Mouse (Mus musculus) midbrain, embryonic 16.5 days (tissue): ENCODE results near the gene Phc1. TPM values are rescaled to one million over a fixed set of nuclear protein-coding genes. Genes with fewer than 3 reads are reported as not detected.

Experiments
- ATAC-seq: fragments of 200-750 bp; cut with Nextera tagmentation; 2 replicates; pipeline ENCODE4 v1.8.0; 2017; ENCODE audit warnings: moderate TSS enrichment
- H3K27ac ChIP-seq: fragments of 300-500 bp; sonication (generic); 2 replicates; pipeline ENCODE4 v1.5.1; 2014; ENCODE audit warnings: mild to moderate bottlenecking, low read length, mixed read lengths
- H3K27me3 ChIP-seq: fragments of 300-500 bp; sonication (generic); 2 replicates; pipeline ENCODE4 v1.6.1; 2014; ENCODE audit warnings: low read depth, low read length, mixed read lengths; ENCODE audit not compliant: control insufficient read depth, insufficient read depth
- H3K36me3 ChIP-seq: fragments of 300-500 bp; sonication (generic); 2 replicates; pipeline ENCODE4 v1.6.1; 2014; ENCODE audit warnings: mild to moderate bottlenecking, low read length, moderate library complexity, mixed read lengths; ENCODE audit not compliant: control insufficient read depth, insufficient read depth
- H3K4me1 ChIP-seq: fragments of 300-500 bp; sonication (generic); 2 replicates; pipeline ENCODE4 v1.6.1; 2014; ENCODE audit warnings: mild to moderate bottlenecking, low read length, mixed read lengths; ENCODE audit not compliant: control insufficient read depth, insufficient read depth
- H3K4me2 ChIP-seq: fragments of 300-500 bp; sonication (generic); 2 replicates; pipeline ENCODE4 v1.6.1; 2014; ENCODE audit warnings: mild to moderate bottlenecking, low read length, mixed read lengths
- H3K4me3 ChIP-seq: fragments of 300-500 bp; sonication (generic); 2 replicates; pipeline ENCODE4 v1.5.1; 2014; ENCODE audit warnings: low read depth, mild to moderate bottlenecking, low read length, moderate library complexity, mixed read lengths
- H3K9ac ChIP-seq: fragments of 300-500 bp; sonication (generic); 2 replicates; pipeline ENCODE4 v1.6.1; 2014; ENCODE audit warnings: low read depth, low read length, mixed read lengths
- H3K9me3 ChIP-seq: fragments of 300-500 bp; sonication (generic); replicated peaks from 2 replicates; pipeline ENCODE4 v1.6.1; 2014; ENCODE audit warnings: mild to moderate bottlenecking, low read length, mixed read lengths; ENCODE audit not compliant: control insufficient read depth, poor library complexity, severe bottlenecking
- WGBS: fragments of 180-500 bp; shearing (Covaris S2); extraction: QIAGEN DNeasy Blood & Tissue Kit; methylation state at CpG from one replicate; pipeline ENCODE4 v1.1.7; 2014; 5-methylcytosine and 5-hydroxymethylcytosine counted together
- polyA plus RNA-seq: library from polyadenylated mRNA; unstranded; fragments of >200 nt; fragmentation: Nextera tagmentation; extraction: Ambion mirVana; gene quantifications from 2 replicates; pipeline ENCODE4 v1.2.1, GENCODE M21; 2015

Phc1 gene
- polyA plus RNA-seq, 1 experiment from 2014 or later, result 32.2 TPM

DNA sequence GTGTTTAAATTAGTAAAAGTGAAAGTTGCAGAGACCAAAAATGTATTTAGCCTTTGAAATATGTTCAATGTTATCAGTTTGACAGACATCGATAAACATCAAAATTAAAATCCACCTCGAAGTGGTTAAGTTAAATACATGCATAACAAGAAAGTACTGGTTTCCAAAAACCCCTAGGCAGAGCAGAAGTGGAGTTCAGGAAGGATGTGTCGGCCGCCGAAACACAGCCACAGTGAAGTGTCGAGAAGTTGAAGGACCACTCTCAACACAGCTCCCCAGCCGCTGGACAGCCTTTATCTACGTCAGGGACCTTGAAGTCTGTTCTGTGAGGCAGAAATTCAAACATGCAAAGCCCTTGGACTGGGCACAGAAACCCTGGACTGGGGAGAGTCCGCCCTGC is 36.8 kb downstream of the Phc1 start:
- H3K9ac ChIP-seq, result no peak overlapping the region
- no peak overlapping the region for H3K4me2 ChIP-seq
- H3K9me3 ChIP-seq, result no peaks in the 10 kb centered on the region
- H3K27me3 ChIP-seq, result no peaks in the 10 kb centered on the region
- 88% methylated on average over 9 of the region's 9 CpGs for WGBS
- no peak overlapping the region for H3K4me3 ChIP-seq
- no peaks in the 10 kb centered on the region for H3K4me1 ChIP-seq
- ATAC-seq, result no peak
- no peak overlapping the region for H3K27ac ChIP-seq
- no peaks in the 10 kb centered on the region for H3K36me3 ChIP-seq

DNA sequence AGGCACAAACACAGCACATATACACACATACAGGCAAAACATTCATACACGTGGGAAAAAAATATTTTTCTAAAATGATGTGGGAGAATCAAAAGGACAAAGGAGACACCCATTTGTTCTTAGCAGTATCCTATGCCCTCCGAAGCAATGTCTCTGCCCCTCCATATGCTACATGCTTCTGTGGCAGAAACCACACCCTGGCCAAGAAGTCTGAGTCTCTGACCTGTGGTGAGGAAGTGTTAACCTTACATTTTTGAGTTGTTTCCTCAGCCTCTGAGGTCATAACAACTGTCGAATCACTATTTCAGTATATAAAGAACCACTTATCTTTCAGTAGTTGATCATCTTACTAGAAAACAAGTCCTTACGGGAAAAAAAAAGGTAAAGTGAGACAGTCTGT is 37.7 kb downstream of the Phc1 start:
- Histone ChIP-seq H3K27me3 (no peaks in the 10 kb centered on the region), H3K27ac (no peak overlapping the region), H3K9me3 (no peaks in the 10 kb centered on the region), H3K4me1 (peaks cover 4% of the 10 kb centered on the region), H3K36me3 (no peaks in the 10 kb centered on the region), H3K9ac (no peak overlapping the region), H3K4me3 (no peak overlapping the region), H3K4me2 (no peak overlapping the region)
- ATAC-seq, result no peak
- 89% methylated on average over 4 of the region's 4 CpGs for WGBS

DNA sequence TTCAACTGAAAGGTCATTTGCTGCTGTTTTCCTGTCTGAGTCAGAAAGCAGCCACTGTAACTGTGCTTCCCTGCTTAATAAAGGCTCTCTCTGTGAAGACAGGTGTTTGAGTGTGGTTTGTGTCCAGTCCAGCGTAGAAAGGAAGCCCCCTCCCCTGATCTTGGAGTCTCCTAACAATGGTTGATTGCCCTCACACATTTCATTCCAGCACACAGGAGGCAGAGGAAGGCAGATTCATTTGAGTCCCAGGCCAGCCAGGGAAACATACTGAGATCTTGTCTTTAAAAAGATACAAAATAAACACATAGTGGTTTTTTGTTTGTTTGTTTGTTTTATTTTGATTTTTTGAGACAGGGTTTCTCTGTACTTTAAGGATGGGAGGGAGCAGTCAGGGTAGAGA is 38.2 kb downstream of the Phc1 start:
- Histone ChIP-seq H3K27me3 (no peaks in the 10 kb centered on the region), H3K9me3 (no peaks in the 10 kb centered on the region), H3K4me3 (no peak overlapping the region), H3K4me1 (peaks cover 4% of the 10 kb centered on the region), H3K4me2 (no peak overlapping the region), H3K9ac (no peak overlapping the region), H3K36me3 (no peaks in the 10 kb centered on the region), H3K27ac (no peak overlapping the region)
- ATAC-seq, result no peak
- WGBS, result 63% methylated on average over 1 of the region's 1 CpGs

- Histone ChIP-seq H3K4me1 (peaks cover 19% of the 10 kb centered on the region), H3K27ac (no peak overlapping the region), H3K9me3 (no peaks in the 10 kb centered on the region), H3K27me3 (no peaks in the 10 kb centered on the region), H3K36me3 (no peaks in the 10 kb centered on the region), H3K9ac (no peak overlapping the region), H3K4me2 (no peak overlapping the region), H3K4me3 (no peak overlapping the region)
- ATAC-seq, result no peak
- 79% methylated on average over 3 of the region's 3 CpGs for WGBS
These were observed 40.7 kb downstream of the Phc1 start for GRCm38 (mm10) chr6:122299621-122300133.

DNA sequence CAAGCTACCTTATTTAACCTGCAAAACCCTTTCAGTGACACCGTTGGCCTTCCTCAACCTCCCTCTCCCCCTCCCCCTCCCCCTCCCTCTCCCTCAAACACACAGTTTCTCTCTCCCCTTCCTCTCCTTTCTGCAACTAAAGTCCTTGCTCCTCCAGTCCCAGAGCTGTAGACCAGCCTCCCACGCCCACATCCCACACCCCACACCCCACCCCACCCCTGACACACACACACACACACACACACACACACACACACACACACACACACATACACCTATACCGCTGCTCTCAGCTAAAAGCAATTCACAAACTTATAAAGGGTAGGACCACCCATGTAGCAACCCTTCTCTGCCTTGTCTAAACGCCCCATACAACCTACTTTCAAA is 42.1 kb downstream of the Phc1 start:
- H3K27me3 ChIP-seq, result no peaks in the 10 kb centered on the region
- no peaks in the 10 kb centered on the region for H3K9me3 ChIP-seq
- H3K4me3 ChIP-seq, result no peak overlapping the region; the same call in 1 of the 2 replicates
- 62% methylated on average over 4 of the region's 4 CpGs for WGBS
- no peaks in the 10 kb centered on the region for H3K36me3 ChIP-seq
- peak overlapping the region; percentile 68 for H3K4me2 ChIP-seq
- peak overlapping the region; percentile 72; the same call in 1 of the 2 replicates for H3K9ac ChIP-seq
- H3K27ac ChIP-seq, result peak overlapping the region; percentile 88; the same call in 1 of the 2 replicates
- H3K4me1 ChIP-seq, result peaks cover 19% of the 10 kb centered on the region
- peak; percentile 33; the same call in 1 of the 2 replicates for ATAC-seq

DNA sequence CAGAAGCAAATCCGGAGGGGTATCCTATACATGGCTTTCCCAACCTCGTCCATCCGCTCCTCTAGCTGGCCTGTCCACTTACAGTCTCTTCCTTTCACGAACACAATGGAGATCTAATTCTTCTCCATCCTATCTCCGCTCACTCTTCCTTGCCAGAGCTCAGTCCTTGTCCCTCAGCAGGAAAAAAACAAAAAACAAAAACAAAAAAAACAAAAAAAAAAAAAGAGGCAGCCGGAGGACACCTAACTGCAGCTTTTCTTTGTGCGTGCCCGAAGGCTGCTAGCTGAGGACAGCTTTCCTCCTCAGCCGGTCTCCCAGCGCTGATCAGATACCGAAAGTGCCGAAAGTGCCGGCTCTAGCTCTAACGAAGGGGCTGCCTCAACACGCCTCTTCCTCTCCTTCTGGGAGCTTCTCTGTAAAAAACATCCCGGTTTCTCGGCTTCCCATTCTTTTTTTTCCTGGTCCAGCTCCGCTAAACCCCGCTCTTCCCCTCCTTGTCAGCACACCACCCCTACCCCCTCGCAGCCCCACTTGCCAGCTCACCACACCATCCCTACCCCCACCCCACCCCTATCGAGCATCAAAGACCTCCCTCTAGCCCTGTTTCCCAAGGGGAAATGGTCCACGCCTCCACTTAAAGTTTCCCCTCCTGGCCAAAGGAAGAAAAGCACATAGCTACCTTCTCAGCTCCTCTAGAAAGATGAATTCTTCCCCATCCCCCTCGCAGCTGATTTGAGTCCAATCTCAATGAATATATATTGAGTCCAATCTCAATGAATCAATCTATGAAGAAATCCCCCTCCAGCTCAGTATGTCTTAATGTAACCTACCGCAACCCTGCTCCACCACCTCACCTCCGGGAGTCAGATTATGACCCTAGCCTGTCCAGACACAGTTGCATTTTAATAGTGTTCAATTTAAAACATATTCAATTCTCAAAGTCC is 42.8 kb downstream of the Phc1 start:
- peak overlapping the region; percentile 88 for H3K27ac ChIP-seq
- no peaks in the 10 kb centered on the region for H3K27me3 ChIP-seq
- H3K36me3 ChIP-seq, result no peaks in the 10 kb centered on the region
- H3K4me3 ChIP-seq, result peak overlapping the region; percentile 45
- no peaks in the 10 kb centered on the region for H3K9me3 ChIP-seq
- H3K4me2 ChIP-seq, result peak overlapping the region; percentile 68
- 5% methylated on average over 25 of the region's 25 CpGs for WGBS
- H3K9ac ChIP-seq, result peak overlapping the region; percentile 72
- H3K4me1 ChIP-seq, result peaks cover 19% of the 10 kb centered on the region
- ATAC-seq, result peak; percentile 86

DNA sequence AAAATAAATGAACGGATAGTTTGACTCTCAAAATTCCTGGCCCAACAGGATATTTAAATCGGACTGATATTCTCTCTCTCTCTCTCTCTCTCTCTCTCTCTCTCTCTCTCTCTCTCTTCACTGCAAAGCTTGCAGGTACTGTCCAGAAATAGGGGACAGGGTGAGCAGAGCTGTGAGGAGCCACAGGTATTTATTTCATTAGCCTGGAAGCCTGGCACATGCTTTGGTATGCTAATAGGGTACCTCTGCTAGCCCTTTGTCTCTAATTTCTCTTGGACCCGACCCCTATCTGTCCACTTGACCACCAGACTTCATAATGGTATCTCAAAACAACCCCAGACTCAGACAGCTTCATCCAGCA is 43.5 kb downstream of the Phc1 start:
- peak overlapping the region; percentile 45 for H3K4me3 ChIP-seq
- H3K4me2 ChIP-seq, result peak overlapping the region; percentile 68
- no peaks in the 10 kb centered on the region for H3K27me3 ChIP-seq
- peaks cover 19% of the 10 kb centered on the region for H3K4me1 ChIP-seq
- peak overlapping the region; percentile 72 for H3K9ac ChIP-seq
- H3K27ac ChIP-seq, result peak overlapping the region; percentile 88
- WGBS, result 22% methylated on average over 3 of the region's 3 CpGs
- peak; percentile 55; the same call in 1 of the 2 replicates for ATAC-seq
- H3K36me3 ChIP-seq, result no peaks in the 10 kb centered on the region
- H3K9me3 ChIP-seq, result no peaks in the 10 kb centered on the region

DNA sequence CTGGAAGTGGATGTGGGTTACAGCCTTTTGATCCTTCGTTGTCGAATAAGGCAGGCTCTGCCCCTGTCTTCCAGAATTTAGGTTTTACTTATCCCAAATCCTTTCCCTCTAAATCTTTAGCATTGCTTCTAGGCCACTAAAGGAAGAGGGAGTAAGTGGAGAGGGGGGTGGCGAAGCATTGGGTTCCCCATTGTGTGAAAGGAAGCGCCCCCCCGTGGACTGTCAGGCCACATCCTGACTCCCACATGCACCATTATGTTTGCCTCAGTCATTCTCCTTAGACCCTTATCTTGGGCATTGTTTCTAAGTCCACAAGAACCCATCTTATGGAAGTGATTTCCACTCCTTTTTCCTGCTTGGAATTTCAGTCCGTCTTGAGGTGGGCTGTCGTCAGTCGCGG is 45.1 kb downstream of the Phc1 start:
- no peak overlapping the region for H3K4me2 ChIP-seq
- 62% methylated on average over 9 of the region's 9 CpGs for WGBS
- no peak for ATAC-seq
- no peaks in the 10 kb centered on the region for H3K27me3 ChIP-seq
- H3K27ac ChIP-seq, result no peak overlapping the region
- H3K4me3 ChIP-seq, result no peak overlapping the region
- no peaks in the 10 kb centered on the region for H3K9me3 ChIP-seq
- H3K9ac ChIP-seq, result no peak overlapping the region
- no peaks in the 10 kb centered on the region for H3K36me3 ChIP-seq
- peaks cover 19% of the 10 kb centered on the region for H3K4me1 ChIP-seq

DNA sequence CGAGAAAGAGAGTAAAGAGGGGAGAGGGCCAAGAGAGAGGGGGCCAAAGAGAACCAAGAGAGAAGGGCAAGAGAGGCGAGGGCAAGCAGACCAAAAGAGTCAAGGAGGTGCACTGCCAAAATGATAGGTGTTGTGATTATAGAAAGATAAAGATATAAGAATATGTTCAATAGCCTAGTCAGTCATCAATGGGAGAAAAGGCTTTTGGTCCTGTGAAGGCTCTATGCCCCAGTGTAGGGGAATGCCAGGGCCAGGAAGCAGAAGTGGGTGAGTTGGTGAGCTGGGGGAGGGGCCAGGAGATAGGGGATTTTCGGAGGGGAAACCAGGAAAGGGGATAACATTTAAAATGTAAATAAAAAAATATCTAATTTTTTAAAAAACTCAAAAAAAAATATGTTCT is 46.1 kb downstream of the Phc1 start:
- no peak for ATAC-seq
- no peak overlapping the region for H3K9ac ChIP-seq
- no peaks in the 10 kb centered on the region for H3K36me3 ChIP-seq
- peaks cover 19% of the 10 kb centered on the region for H3K4me1 ChIP-seq
- no peaks in the 10 kb centered on the region for H3K9me3 ChIP-seq
- no peak overlapping the region for H3K27ac ChIP-seq
- H3K4me2 ChIP-seq, result no peak overlapping the region
- no peak overlapping the region for H3K4me3 ChIP-seq
- whole genome bisulfite sequencing, result 72% methylated on average over 3 of the region's 3 CpGs
- no peaks in the 10 kb centered on the region for H3K27me3 ChIP-seq
